ENCODE assay signal across 12 mouse cellular contexts in genomic region chr1:38562397-38563199, GRCm38 (mm10).
A peak's percentile ranks its signal among the peaks of the same experiment; 100 is the strongest.
DNase-seq lines count a peak whose midpoint lies in the region; ATAC-seq and TF ChIP-seq lines count a peak whose summit lies in the region.
"Had no signal": no experiment of that assay in that cellular context is flagged by ENCODE, and none has a peak within 500 bp of the region (broad histone marks: within the 10 kb centered on the region; RNA-seq: fewer than 3 reads in every experiment).

No protein-coding gene starts in this region.

- no peak overlapping the region for H3K27ac ChIP-seq in liver, embryonic 12.5 days
- no peak overlapping the region for H3K27ac ChIP-seq in liver, embryonic 11.5 days (ENCODE audit: low read depth, low read length)
- H3K27ac ChIP-seq in embryonic facial prominence, embryonic 10.5 days (replicated peaks): peak overlapping the region; percentile 76
- peak overlapping the region; percentile 46 for H3K27ac ChIP-seq in hindbrain, postnatal 0 days
- H3K27ac ChIP-seq in neural tube, embryonic 11.5 days (ENCODE audit: low read depth, low read length): peak overlapping the region; percentile 61
- H3K27ac ChIP-seq: limb, embryonic 15.5 days had no signal

- H3K4me2 ChIP-seq in liver, embryonic 12.5 days: peak overlapping the region; percentile 21
- H3K4me2 ChIP-seq in liver, embryonic 11.5 days: no peak overlapping the region
- H3K4me2 ChIP-seq in hindbrain, postnatal 0 days (ENCODE audit: low read depth, low read length): no peak overlapping the region
- no peak overlapping the region for H3K4me2 ChIP-seq in neural tube, embryonic 11.5 days (ENCODE audit: low read depth)
- H3K4me2 ChIP-seq: limb, embryonic 15.5 days had no signal

- 55% methylated on average over 11 of the region's 11 CpGs for WGBS in liver, embryonic 12.5 days (ENCODE audit: insufficient replicate concordance)
- WGBS in liver, embryonic 11.5 days: 48% methylated on average over 11 of the region's 11 CpGs
- 38% methylated on average over 11 of the region's 11 CpGs for WGBS in embryonic facial prominence, embryonic 10.5 days
- WGBS in hindbrain, postnatal 0 days: 9% methylated on average over 11 of the region's 11 CpGs
- WGBS in neural tube, embryonic 11.5 days: 13% methylated on average over 11 of the region's 11 CpGs

- peaks cover 15% of the 10 kb centered on the region for H3K4me1 ChIP-seq in liver, embryonic 12.5 days
- H3K4me1 ChIP-seq in liver, embryonic 11.5 days (replicated peaks; ENCODE audit: control insufficient read depth, insufficient read depth, low read length): peaks cover 5% of the 10 kb centered on the region
- H3K4me1 ChIP-seq in embryonic facial prominence, embryonic 10.5 days: peaks cover 61% of the 10 kb centered on the region
- H3K4me1 ChIP-seq in hindbrain, postnatal 0 days (ENCODE audit: insufficient read depth, low read length): peaks cover 12% of the 10 kb centered on the region; the same call in 1 of the 2 replicates
- peaks cover 40% of the 10 kb centered on the region for H3K4me1 ChIP-seq in neural tube, embryonic 11.5 days (ENCODE audit: control insufficient read depth, insufficient read depth, low read length)

- TF ChIP-seq CTCF in hindbrain, postnatal 0 days (IDR thresholded peaks at IDR 0.05; ENCODE audit: low read depth): no peak

- ATAC-seq in liver, embryonic 12.5 days: peak; percentile 77
- ATAC-seq in liver, embryonic 11.5 days (replicated peaks; ENCODE audit: low FRiP score): no peak; the same call in 1 of the 2 replicates
- no peak for ATAC-seq in hindbrain, postnatal 0 days
- 0 out of 2 replicates have a peak, but pooled peaks have one; percentile 23 for ATAC-seq in neural tube, embryonic 11.5 days (ENCODE audit: insufficient read depth, low FRiP score, low TSS enrichment)
- ATAC-seq in megakaryocyte progenitor cell, adult 5-6 weeks (replicated peaks; ENCODE audit: poor library complexity): no peak
- ATAC-seq: inflammation-experienced regulatory T-cells, adult 6 months had no signal

- H3K4me3 ChIP-seq in liver, embryonic 12.5 days: no peak overlapping the region
- H3K4me3 ChIP-seq in liver, embryonic 11.5 days (ENCODE audit: low read depth, low read length): no peak overlapping the region
- H3K4me3 ChIP-seq in embryonic facial prominence, embryonic 10.5 days: no peak overlapping the region
- H3K4me3 ChIP-seq in hindbrain, postnatal 0 days (ENCODE audit: low read length): no peak overlapping the region
- no peak overlapping the region for H3K4me3 ChIP-seq in neural tube, embryonic 11.5 days (ENCODE audit: low read depth, low read length)
- H3K4me3 ChIP-seq: limb, embryonic 15.5 days had no signal

- no peaks in the 10 kb centered on the region for H3K36me3 ChIP-seq in liver, embryonic 12.5 days
- no peaks in the 10 kb centered on the region for H3K36me3 ChIP-seq in liver, embryonic 11.5 days (ENCODE audit: control insufficient read depth, insufficient read depth, low read length)
- no peaks in the 10 kb centered on the region for H3K36me3 ChIP-seq in embryonic facial prominence, embryonic 10.5 days (replicated peaks)
- no peaks in the 10 kb centered on the region for H3K36me3 ChIP-seq in hindbrain, postnatal 0 days (ENCODE audit: insufficient read depth, low read length)
- H3K36me3 ChIP-seq in neural tube, embryonic 11.5 days (ENCODE audit: control insufficient read depth, insufficient read depth, low read length): no peaks in the 10 kb centered on the region
- H3K36me3 ChIP-seq: limb, embryonic 15.5 days had no signal

- no peaks in the 10 kb centered on the region for H3K9me3 ChIP-seq in liver, embryonic 12.5 days (replicated peaks)
- no peaks in the 10 kb centered on the region for H3K9me3 ChIP-seq in liver, embryonic 11.5 days (ENCODE audit: control insufficient read depth, low read length)
- H3K9me3 ChIP-seq in embryonic facial prominence, embryonic 10.5 days: no peaks in the 10 kb centered on the region
- H3K9me3 ChIP-seq in hindbrain, postnatal 0 days (ENCODE audit: low read length): no peaks in the 10 kb centered on the region
- no peaks in the 10 kb centered on the region for H3K9me3 ChIP-seq in neural tube, embryonic 11.5 days (ENCODE audit: control insufficient read depth, low read length)
- H3K9me3 ChIP-seq: limb, embryonic 15.5 days had no signal

- H3K9ac ChIP-seq in liver, embryonic 12.5 days: no peak overlapping the region
- H3K9ac ChIP-seq in liver, embryonic 11.5 days (ENCODE audit: low read depth, low read length): no peak overlapping the region
- H3K9ac ChIP-seq in hindbrain, postnatal 0 days (replicated peaks; ENCODE audit: low read length): peak overlapping the region; percentile 21
- H3K9ac ChIP-seq in neural tube, embryonic 11.5 days (ENCODE audit: low read length): peak overlapping the region; percentile 39; the same call in 1 of the 2 replicates
- H3K9ac ChIP-seq: limb, embryonic 15.5 days had no signal

- no peak for DNase-seq in liver, embryonic 11.5 days (ENCODE audit: low spot score)
- no peak for DNase-seq in embryonic facial prominence, embryonic 10.5 days (ENCODE audit: low spot score)
- no peak for DNase-seq in hindbrain, postnatal 0 days (ENCODE audit: low spot score)
- DNase-seq in neural tube, embryonic 11.5 days (ENCODE audit: low spot score): no peak
- no peak for DNase-seq in ovary, postnatal 10 days (ENCODE audit: low spot score)
- DNase-seq in gastrocnemius, postnatal 4 days (ENCODE audit: low spot score in 2 of 2): no peak
- DNase-seq: cerebellum, adult 2 months; spleen, adult 18-20 months had no signal

- no peaks in the 10 kb centered on the region for H3K27me3 ChIP-seq in liver, embryonic 12.5 days (replicated peaks)
- no peaks in the 10 kb centered on the region for H3K27me3 ChIP-seq in liver, embryonic 11.5 days (replicated peaks; ENCODE audit: control insufficient read depth, insufficient read depth, low read length)
- no peaks in the 10 kb centered on the region for H3K27me3 ChIP-seq in embryonic facial prominence, embryonic 10.5 days (replicated peaks; ENCODE audit: low read depth, poor library complexity, severe bottlenecking)
- H3K27me3 ChIP-seq in hindbrain, postnatal 0 days (ENCODE audit: insufficient read depth, low read length): no peaks in the 10 kb centered on the region
- no peaks in the 10 kb centered on the region for H3K27me3 ChIP-seq in neural tube, embryonic 11.5 days (ENCODE audit: control insufficient read depth, insufficient read depth, low read length)
- H3K27me3 ChIP-seq: limb, embryonic 15.5 days had no signal

Comparison
In these comparisons a context has a peak if more than half of its experiments do, and no peak if none do; other contexts are left out.
1. ATAC-seq: peak in liver, embryonic 12.5 days (single experiment) and neural tube, embryonic 11.5 days (single experiment); none in liver, embryonic 11.5 days (single experiment), hindbrain, postnatal 0 days (single experiment) and megakaryocyte progenitor cell, adult 5-6 weeks (single experiment).
2. H3K27ac ChIP-seq: peak in embryonic facial prominence, embryonic 10.5 days (single experiment), hindbrain, postnatal 0 days (single experiment) and neural tube, embryonic 11.5 days (single experiment); none in liver, embryonic 12.5 days (single experiment) and liver, embryonic 11.5 days (single experiment).
3. H3K9ac ChIP-seq: peak in hindbrain, postnatal 0 days (single experiment) and neural tube, embryonic 11.5 days (single experiment); none in liver, embryonic 12.5 days (single experiment) and liver, embryonic 11.5 days (single experiment).